Mouse (Mus musculus) CH12.LX (cell line): Measurements from ENCODE around the gene Fyco1.

ENCODE experiments used
- CTCF ChIP-seq, 2 experiments: IDR thresholded peaks in 1 of 2; conservative IDR thresholded peaks in 1 of 2; 2 replicates each; pipeline ENCODE4 v1.5.1; 2011 to 2012; ENCODE audit warnings: low read depth in 2 of 2, low read length in 2 of 2, improper control_type of control experiment in 1 of 2, inconsistent platforms in 1 of 2, mild to moderate bottlenecking in 1 of 2, moderate library complexity in 1 of 2
- ELF1 ChIP-seq: IDR thresholded peaks from 2 replicates; pipeline ENCODE4 v1.6.1; 2014; ENCODE audit warnings: low read depth, mild to moderate bottlenecking, inconsistent platforms, low read length, improper control_type of control experiment
- EP300 ChIP-seq: IDR thresholded peaks from 2 replicates; pipeline ENCODE4 v1.6.1; 2011; ENCODE audit warnings: low read length, improper control_type of control experiment
- HCFC1 ChIP-seq: IDR thresholded peaks from 2 replicates; pipeline ENCODE4 v1.6.1; 2012; ENCODE audit warnings: low read depth, mild to moderate bottlenecking, inconsistent platforms, low read length, improper control_type of control experiment
- MAX ChIP-seq: IDR thresholded peaks from 2 replicates; pipeline ENCODE4 v1.6.1; 2011; ENCODE audit warnings: low read length, improper control_type of control experiment
- MXI1 ChIP-seq: IDR thresholded peaks from 2 replicates; pipeline ENCODE4 v1.6.1; 2011; ENCODE audit warnings: mild to moderate bottlenecking, low read depth, low read length, improper control_type of control experiment
- NELFE ChIP-seq: IDR thresholded peaks from 2 replicates; pipeline ENCODE4 v1.6.1; 2011; ENCODE audit warnings: low read depth, low read length, improper control_type of control experiment
- POLR2AphosphoS2 ChIP-seq: IDR thresholded peaks from 2 replicates; pipeline ENCODE4 v1.6.1; 2011; ENCODE audit warnings: low read depth, low read length, improper control_type of control experiment
- ZC3H11A ChIP-seq: IDR thresholded peaks from 2 replicates; pipeline ENCODE4 v1.6.1; 2012; ENCODE audit warnings: low read depth, mild to moderate bottlenecking, inconsistent platforms, low read length, improper control_type of control experiment

GRCm38 (mm10) chr9:123845120-123845519, 6.6 kb downstream of the Fyco1 start:
- TF ChIP-seq EP300: no peak; the same call in none of the 2 replicates
- no peak for TF ChIP-seq ELF1
- TF ChIP-seq HCFC1: peak; percentile 43; the same call in 1 of the 2 replicates
- TF ChIP-seq MXI1: peak; percentile 91
- TF ChIP-seq POLR2AphosphoS2: no peak
- peak; percentile 92 for TF ChIP-seq MAX
- TF ChIP-seq CTCF (conservative IDR thresholded peaks at IDR 0.05 in 1 of 2, IDR thresholded peaks at IDR 0.05 in 1 of 2; ENCODE audit: low read depth in 2 of 2, low read length in 2 of 2): peak in 1 of 2 experiments; percentile 59; a peak in 3 of 4 replicates
- TF ChIP-seq NELFE: peak; percentile 46; the same call in 1 of the 2 replicates
- TF ChIP-seq ZC3H11A: no peak
